Mouse (Mus musculus) embryonic facial prominence, embryonic 12.5 days (tissue): ENCODE measurements at regions not wholly inside any gene's neighbourhood (a gene's known extent, or its start where the extent isn't known, plus 50 kb on each side); places are given as distances from the start of the nearest gene placed in this dataset.
"Not testable (repeated sequence)": the region's sequence is repeated elsewhere in the genome, so short reads cannot be mapped to it uniquely, and the experiment has no call there.

Experiments used
- ATAC-seq: fragments of 200-750 bp; cut with Nextera tagmentation; 2 replicates; pipeline ENCODE4 v1.8.0; 2017; ENCODE audit not compliant: insufficient number of reproducible peaks, insufficient read depth, low FRiP score, low TSS enrichment
- H3K27ac ChIP-seq: fragments of 300-500 bp; sonication (generic); 2 replicates; pipeline ENCODE4 v1.5.1; 2016; ENCODE audit warnings: mild to moderate bottlenecking
- H3K27me3 ChIP-seq: fragments of 300-500 bp; sonication (generic); 2 replicates; pipeline ENCODE4 v1.6.1; 2016; ENCODE audit warnings: mild to moderate bottlenecking, moderate library complexity
- H3K36me3 ChIP-seq: fragments of 300-500 bp; sonication (generic); 2 replicates; pipeline ENCODE4 v1.6.1; 2016; ENCODE audit warnings: mild to moderate bottlenecking
- H3K4me1 ChIP-seq: fragments of 300-500 bp; sonication (generic); 2 replicates; pipeline ENCODE4 v1.6.1; 2016
- H3K4me2 ChIP-seq: fragments of 300-500 bp; sonication (generic); replicated peaks from 2 replicates; pipeline ENCODE4 v1.6.1; 2016; ENCODE audit warnings: mild to moderate bottlenecking, moderate library complexity
- H3K4me3 ChIP-seq: fragments of 300-500 bp; sonication (generic); 2 replicates; pipeline ENCODE4 v1.5.1; 2016; ENCODE audit warnings: mild to moderate bottlenecking
- H3K9ac ChIP-seq: fragments of 300-500 bp; sonication (generic); 2 replicates; pipeline ENCODE4 v1.6.1; 2016; ENCODE audit warnings: mild to moderate bottlenecking, moderate library complexity
- H3K9me3 ChIP-seq: fragments of 300-500 bp; sonication (generic); 2 replicates; pipeline ENCODE4 v1.6.1; 2016; ENCODE audit warnings: mild to moderate bottlenecking, moderate library complexity
- WGBS: fragments of 180-500 bp; shearing (Covaris S2); methylation state at CpG from one replicate; pipeline ENCODE4 v1.1.7; 2016; 5-methylcytosine and 5-hydroxymethylcytosine counted together

- H3K4me3 ChIP-seq = no peak overlapping the region
- H3K27ac ChIP-seq = no peak overlapping the region
- no peak overlapping the region for H3K4me2 ChIP-seq
- no peak for ATAC-seq
- H3K9me3 ChIP-seq = no peaks in the 10 kb centered on the region
- H3K36me3 ChIP-seq = no peaks in the 10 kb centered on the region
- H3K9ac ChIP-seq = no peak overlapping the region
- WGBS = 47% methylated on average over 3 of the region's 3 CpGs
- no peaks in the 10 kb centered on the region for H3K27me3 ChIP-seq
- H3K4me1 ChIP-seq = no peaks in the 10 kb centered on the region
Measured at GRCm38 (mm10) chr8:8858636-8859035, 168.3 kb upstream of the Arglu1 start.

GRCm38 (mm10) chr8:8852656-8853366 is 162.5 kb upstream of the Arglu1 start:
- 66% methylated on average over 7 of the region's 7 CpGs for WGBS
- Histone ChIP-seq H3K36me3 (no peaks in the 10 kb centered on the region), H3K4me1 (no peaks in the 10 kb centered on the region), H3K9me3 (no peaks in the 10 kb centered on the region), H3K27ac (no peak overlapping the region), H3K27me3 (no peaks in the 10 kb centered on the region), H3K9ac (no peak overlapping the region), H3K4me3 (no peak overlapping the region), H3K4me2 (no peak overlapping the region)
- ATAC-seq = no peak

- Histone ChIP-seq H3K4me3 (no peak overlapping the region), H3K27ac (no peak overlapping the region), H3K27me3 (no peaks in the 10 kb centered on the region), H3K4me1 (no peaks in the 10 kb centered on the region), H3K9me3 (no peaks in the 10 kb centered on the region), H3K36me3 (no peaks in the 10 kb centered on the region), H3K9ac (no peak overlapping the region), H3K4me2 (no peak overlapping the region)
- no peak for ATAC-seq
- WGBS = 79% methylated on average over 4 of the region's 4 CpGs
Measured at GRCm38 (mm10) chr8:8851271-8851670, 160.9 kb upstream of the Arglu1 start.

- no peak overlapping the region for H3K27ac ChIP-seq
- no peaks in the 10 kb centered on the region for H3K27me3 ChIP-seq
- 73% methylated on average over 8 of the region's 8 CpGs for WGBS
- no peak for ATAC-seq
- no peaks in the 10 kb centered on the region for H3K9me3 ChIP-seq
- H3K36me3 ChIP-seq = no peaks in the 10 kb centered on the region
- H3K4me3 ChIP-seq = no peak overlapping the region
- no peak overlapping the region for H3K9ac ChIP-seq
- H3K4me1 ChIP-seq = no peaks in the 10 kb centered on the region
- no peak overlapping the region for H3K4me2 ChIP-seq
Measured at GRCm38 (mm10) chr8:8850766-8851165, 160.4 kb upstream of the Arglu1 start.

GRCm38 (mm10) chr8:8847579-8847978 is 157.3 kb upstream of the Arglu1 start:
- H3K9ac ChIP-seq = no peak overlapping the region

GRCm38 (mm10) chr8:8842326-8842725 is 152.0 kb upstream of the Arglu1 start:
- no peak for ATAC-seq
- 70% methylated on average over 2 of the region's 2 CpGs for WGBS

More at GRCm38 (mm10) chr8:8847579-8847978, 157.3 kb upstream of the Arglu1 start:
- 78% methylated on average over 10 of the region's 10 CpGs for WGBS
- Histone ChIP-seq H3K4me1 (no peaks in the 10 kb centered on the region), H3K27me3 (no peaks in the 10 kb centered on the region), H3K9me3 (no peaks in the 10 kb centered on the region), H3K27ac (no peak overlapping the region), H3K4me3 (no peak overlapping the region), H3K4me2 (no peak overlapping the region), H3K36me3 (no peaks in the 10 kb centered on the region)
- ATAC-seq = no peak

GRCm38 (mm10) chr8:8836166-8836565 is 145.8 kb upstream of the Arglu1 start:
- H3K27ac ChIP-seq, H3K4me2 ChIP-seq, ATAC-seq, H3K9ac ChIP-seq, H3K4me1 ChIP-seq, H3K4me3 ChIP-seq, H3K27me3 ChIP-seq, H3K9me3 ChIP-seq, H3K36me3 ChIP-seq: not testable (repeated sequence)
- 77% methylated on average over 11 of the region's 11 CpGs for WGBS

More at GRCm38 (mm10) chr8:8842326-8842725, 152.0 kb upstream of the Arglu1 start:
- Histone ChIP-seq H3K9me3 (no peaks in the 10 kb centered on the region), H3K27me3 (no peaks in the 10 kb centered on the region), H3K36me3 (no peaks in the 10 kb centered on the region), H3K9ac (no peak overlapping the region), H3K27ac (no peak overlapping the region), H3K4me1 (peaks cover 3% of the 10 kb centered on the region; the same call in 1 of the 2 replicates), H3K4me2 (no peak overlapping the region), H3K4me3 (no peak overlapping the region)

- Histone ChIP-seq H3K4me3 (no peak overlapping the region), H3K36me3 (no peaks in the 10 kb centered on the region), H3K27me3 (no peaks in the 10 kb centered on the region), H3K4me1 (0 out of 2 replicates have a peak, but pooled peaks cover 2% of the 10 kb centered on the region), H3K9ac (no peak overlapping the region), H3K9me3 (no peaks in the 10 kb centered on the region), H3K4me2 (no peak overlapping the region), H3K27ac (no peak overlapping the region)
- 83% methylated on average over 6 of the region's 6 CpGs for WGBS
- ATAC-seq = no peak
Measured at GRCm38 (mm10) chr8:8831306-8831705, 141.0 kb upstream of the Arglu1 start.

- H3K4me1 ChIP-seq = 0 out of 2 replicates have a peak, but pooled peaks cover 2% of the 10 kb centered on the region
- no peak overlapping the region for H3K4me2 ChIP-seq
- 29% methylated on average over 14 of the region's 14 CpGs for WGBS
- no peaks in the 10 kb centered on the region for H3K36me3 ChIP-seq
- no peak overlapping the region for H3K4me3 ChIP-seq
- H3K27ac ChIP-seq = no peak overlapping the region
- no peaks in the 10 kb centered on the region for H3K9me3 ChIP-seq
- no peak overlapping the region for H3K9ac ChIP-seq
- 0 out of 2 replicates have a peak, but pooled peaks have one; percentile 28 for ATAC-seq
- H3K27me3 ChIP-seq = no peaks in the 10 kb centered on the region
Measured at GRCm38 (mm10) chr8:8829230-8829629, 138.9 kb upstream of the Arglu1 start.

GRCm38 (mm10) chr8:8827555-8827954 is 137.2 kb upstream of the Arglu1 start:
- H3K4me2 ChIP-seq = no peak overlapping the region

GRCm38 (mm10) chr8:8826801-8827200 is 136.5 kb upstream of the Arglu1 start:
- H3K27me3 ChIP-seq = 0 out of 2 replicates have a peak, but pooled peaks cover 3% of the 10 kb centered on the region
- no peak overlapping the region for H3K27ac ChIP-seq
- WGBS = 69% methylated on average over 9 of the region's 9 CpGs
- H3K9me3 ChIP-seq = no peaks in the 10 kb centered on the region
- H3K9ac ChIP-seq = no peak overlapping the region
- no peak overlapping the region for H3K4me3 ChIP-seq
- ATAC-seq = no peak
- H3K36me3 ChIP-seq = no peaks in the 10 kb centered on the region
- 0 out of 2 replicates have a peak, but pooled peaks cover 2% of the 10 kb centered on the region for H3K4me1 ChIP-seq
- H3K4me2 ChIP-seq = no peak overlapping the region

More at GRCm38 (mm10) chr8:8827555-8827954, 137.2 kb upstream of the Arglu1 start:
- Histone ChIP-seq H3K4me1 (0 out of 2 replicates have a peak, but pooled peaks cover 2% of the 10 kb centered on the region), H3K9ac (no peak overlapping the region), H3K36me3 (no peaks in the 10 kb centered on the region), H3K27me3 (0 out of 2 replicates have a peak, but pooled peaks cover 3% of the 10 kb centered on the region), H3K4me3 (no peak overlapping the region), H3K9me3 (no peaks in the 10 kb centered on the region), H3K27ac (no peak overlapping the region)
- no peak for ATAC-seq
- WGBS = 81% methylated on average over 7 of the region's 7 CpGs

- no peak overlapping the region for H3K4me3 ChIP-seq
- H3K4me1 ChIP-seq = 0 out of 2 replicates have a peak, but pooled peaks cover 2% of the 10 kb centered on the region
- H3K27me3 ChIP-seq = 0 out of 2 replicates have a peak, but pooled peaks cover 3% of the 10 kb centered on the region
- no peaks in the 10 kb centered on the region for H3K36me3 ChIP-seq
- no peaks in the 10 kb centered on the region for H3K9me3 ChIP-seq
- no peak overlapping the region for H3K27ac ChIP-seq
- no peak overlapping the region for H3K4me2 ChIP-seq
- ATAC-seq = no peak
- H3K9ac ChIP-seq = no peak overlapping the region
- WGBS = 76% methylated on average over 5 of the region's 5 CpGs
Measured at GRCm38 (mm10) chr8:8824886-8825285, 134.6 kb upstream of the Arglu1 start.
